Mouse (Mus musculus) embryonic facial prominence, embryonic 15.5 days (tissue): ENCODE measurements at regions not wholly inside any gene's neighbourhood (a gene's known extent, or its start where the extent isn't known, plus 50 kb on each side); places are given as distances from the start of the nearest gene placed in this dataset.

Experiments
- ATAC-seq: fragments of 200-750 bp; cut with Nextera tagmentation; 2 replicates; pipeline ENCODE4 v1.8.0; 2017; ENCODE audit warnings: low read depth, moderate TSS enrichment; ENCODE audit not compliant: insufficient number of reproducible peaks, low FRiP score, low TSS enrichment
- H3K27ac ChIP-seq: fragments of 300-500 bp; sonication (generic); replicated peaks from 2 replicates; pipeline ENCODE4 v1.5.1; 2015; ENCODE audit warnings: mild to moderate bottlenecking, inconsistent platforms
- H3K27me3 ChIP-seq: fragments of 300-500 bp; sonication (generic); 2 replicates; pipeline ENCODE4 v1.6.1; 2015; ENCODE audit warnings: inconsistent platforms
- H3K36me3 ChIP-seq: fragments of 300-500 bp; sonication (generic); 2 replicates; pipeline ENCODE4 v1.6.1; 2015; ENCODE audit warnings: mild to moderate bottlenecking, inconsistent platforms
- H3K4me1 ChIP-seq: fragments of 300-500 bp; sonication (generic); 2 replicates; pipeline ENCODE4 v1.6.1; 2015; ENCODE audit warnings: inconsistent platforms
- H3K4me2 ChIP-seq: fragments of 300-500 bp; sonication (generic); replicated peaks from 2 replicates; pipeline ENCODE4 v1.6.1; 2015; ENCODE audit warnings: mild to moderate bottlenecking, inconsistent platforms
- H3K4me3 ChIP-seq: fragments of 300-500 bp; sonication (generic); replicated peaks from 2 replicates; pipeline ENCODE4 v1.5.1; 2015; ENCODE audit warnings: mild to moderate bottlenecking, inconsistent platforms
- H3K9ac ChIP-seq: fragments of 300-500 bp; sonication (generic); 2 replicates; pipeline ENCODE4 v1.6.1; 2015; ENCODE audit warnings: inconsistent platforms
- H3K9me3 ChIP-seq: fragments of 300-500 bp; sonication (generic); replicated peaks from 2 replicates; pipeline ENCODE4 v1.6.1; 2016; ENCODE audit warnings: inconsistent platforms
- WGBS: fragments of 180-500 bp; shearing (Covaris S2); methylation state at CpG from one replicate; pipeline ENCODE4 v1.1.7; 2015; 5-methylcytosine and 5-hydroxymethylcytosine counted together

GRCm38 (mm10) chr4:45729801-45730200, 69.0 kb upstream of the Aldh1b1 start:
- WGBS, result 73% methylated on average over 4 of the region's 4 CpGs
- Histone ChIP-seq H3K9me3 (no peaks in the 10 kb centered on the region), H3K36me3 (no peaks in the 10 kb centered on the region), H3K4me1 (peaks cover 32% of the 10 kb centered on the region), H3K27me3 (no peaks in the 10 kb centered on the region), H3K27ac (no peak overlapping the region), H3K4me2 (no peak overlapping the region), H3K4me3 (no peak overlapping the region), H3K9ac (no peak overlapping the region)
- no peak for ATAC-seq

DNA sequence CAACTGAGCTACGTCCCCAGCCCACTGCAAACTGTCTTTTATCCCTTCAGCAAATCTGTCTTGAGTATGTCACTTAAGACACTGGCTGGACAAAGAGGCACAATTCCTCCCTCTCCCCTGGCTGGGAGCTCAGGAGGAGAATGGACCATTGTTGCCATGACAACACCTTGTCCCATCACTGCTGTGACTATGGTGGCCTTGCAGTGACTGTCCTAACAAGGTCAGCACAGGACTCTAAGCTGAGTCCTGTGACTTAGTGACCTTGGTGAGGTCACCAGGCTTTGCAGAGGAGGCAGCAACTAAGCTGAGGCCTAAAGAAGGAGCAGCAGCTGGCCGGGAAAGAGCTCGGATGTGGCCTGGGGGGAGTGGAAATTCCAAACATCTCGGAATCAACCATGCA, 70.0 kb upstream of the Aldh1b1 start:
- Histone ChIP-seq H3K27me3 (no peaks in the 10 kb centered on the region), H3K9ac (no peak overlapping the region), H3K4me2 (no peak overlapping the region), H3K4me3 (no peak overlapping the region), H3K4me1 (peaks cover 36% of the 10 kb centered on the region), H3K9me3 (no peaks in the 10 kb centered on the region), H3K36me3 (no peaks in the 10 kb centered on the region), H3K27ac (no peak overlapping the region)
- no peak for ATAC-seq
- WGBS, result 56% methylated on average over 4 of the region's 4 CpGs

GRCm38 (mm10) chr4:45727915-45728314, 70.9 kb upstream of the Aldh1b1 start:
- H3K4me2 ChIP-seq, result no peak overlapping the region
- H3K4me3 ChIP-seq, result no peak overlapping the region
- H3K9ac ChIP-seq, result no peak overlapping the region
- no peaks in the 10 kb centered on the region for H3K27me3 ChIP-seq
- H3K36me3 ChIP-seq, result no peaks in the 10 kb centered on the region
- no peak for ATAC-seq
- peaks cover 36% of the 10 kb centered on the region for H3K4me1 ChIP-seq
- no peaks in the 10 kb centered on the region for H3K9me3 ChIP-seq
- WGBS, result 88% methylated on average over 5 of the region's 5 CpGs
- H3K27ac ChIP-seq, result no peak overlapping the region

- Histone ChIP-seq H3K4me1 (peaks cover 36% of the 10 kb centered on the region), H3K9me3 (no peaks in the 10 kb centered on the region), H3K36me3 (no peaks in the 10 kb centered on the region), H3K4me2 (no peak overlapping the region), H3K27me3 (no peaks in the 10 kb centered on the region), H3K4me3 (no peak overlapping the region), H3K9ac (no peak overlapping the region), H3K27ac (no peak overlapping the region)
- no peak for ATAC-seq
- 67% methylated on average over 9 of the region's 9 CpGs for WGBS
These were observed 71.3 kb upstream of the Aldh1b1 start for GRCm38 (mm10) chr4:45727474-45727873.

GRCm38 (mm10) chr4:45726783-45727182, 72.0 kb upstream of the Aldh1b1 start:
- Histone ChIP-seq H3K36me3 (no peaks in the 10 kb centered on the region), H3K9me3 (no peaks in the 10 kb centered on the region), H3K9ac (no peak overlapping the region), H3K4me3 (no peak overlapping the region), H3K4me1 (peaks cover 36% of the 10 kb centered on the region), H3K27me3 (no peaks in the 10 kb centered on the region), H3K4me2 (no peak overlapping the region), H3K27ac (no peak overlapping the region)
- 88% methylated on average over 5 of the region's 5 CpGs for WGBS
- ATAC-seq, result no peak

- WGBS, result 37% methylated on average over 16 of the region's 16 CpGs
- H3K4me1 ChIP-seq, result peaks cover 25% of the 10 kb centered on the region
- no peaks in the 10 kb centered on the region for H3K36me3 ChIP-seq
- H3K4me3 ChIP-seq, result no peak overlapping the region
- H3K27me3 ChIP-seq, result no peaks in the 10 kb centered on the region
- H3K27ac ChIP-seq, result no peak overlapping the region
- H3K4me2 ChIP-seq, result no peak overlapping the region
- no peak overlapping the region for H3K9ac ChIP-seq
- H3K9me3 ChIP-seq, result no peaks in the 10 kb centered on the region
- no peak for ATAC-seq
These were observed 73.5 kb upstream of the Aldh1b1 start for GRCm38 (mm10) chr4:45725055-45725910.

- Histone ChIP-seq H3K4me2 (no peak overlapping the region), H3K9ac (no peak overlapping the region), H3K4me1 (peaks cover 14% of the 10 kb centered on the region), H3K4me3 (no peak overlapping the region), H3K27me3 (no peaks in the 10 kb centered on the region), H3K27ac (no peak overlapping the region), H3K9me3 (no peaks in the 10 kb centered on the region), H3K36me3 (no peaks in the 10 kb centered on the region)
- ATAC-seq, result no peak
- 40% methylated on average over 5 of the region's 5 CpGs for WGBS
These were observed 78.5 kb upstream of the Aldh1b1 start for GRCm38 (mm10) chr4:45720352-45720751.

DNA sequence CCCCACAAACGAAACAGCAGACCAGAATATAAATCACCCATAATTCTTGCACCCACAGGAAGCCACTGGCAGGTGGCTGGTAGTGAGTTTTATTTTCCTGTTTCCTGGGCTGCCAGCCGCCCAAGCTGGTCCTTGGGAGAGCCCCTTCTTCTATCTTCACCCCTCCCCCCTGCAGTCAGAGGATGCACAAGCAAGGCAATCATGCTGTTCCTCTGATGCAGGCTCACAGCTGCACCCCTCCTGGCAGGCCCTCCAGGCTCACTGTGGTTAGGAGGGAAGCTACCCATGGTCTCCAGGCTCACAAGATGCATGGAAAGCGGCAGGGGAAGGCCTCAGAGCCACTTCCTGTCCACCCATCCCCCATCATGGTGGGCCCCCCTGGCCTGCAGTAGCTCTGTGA, 79.3 kb upstream of the Aldh1b1 start:
- no peaks in the 10 kb centered on the region for H3K27me3 ChIP-seq
- no peak overlapping the region for H3K4me3 ChIP-seq
- H3K4me1 ChIP-seq, result peaks cover 6% of the 10 kb centered on the region; the same call in 1 of the 2 replicates
- H3K27ac ChIP-seq, result no peak overlapping the region
- 52% methylated on average over 3 of the region's 3 CpGs for WGBS
- H3K4me2 ChIP-seq, result no peak overlapping the region
- no peak overlapping the region for H3K9ac ChIP-seq
- H3K36me3 ChIP-seq, result no peaks in the 10 kb centered on the region
- ATAC-seq, result no peak
- H3K9me3 ChIP-seq, result no peaks in the 10 kb centered on the region

GRCm38 (mm10) chr4:45715878-45716277, 82.9 kb upstream of the Aldh1b1 start:
- Histone ChIP-seq H3K4me1 (peaks cover 16% of the 10 kb centered on the region; the same call in 1 of the 2 replicates), H3K4me2 (no peak overlapping the region), H3K9ac (no peak overlapping the region), H3K9me3 (no peaks in the 10 kb centered on the region), H3K36me3 (no peaks in the 10 kb centered on the region), H3K27ac (no peak overlapping the region), H3K4me3 (no peak overlapping the region), H3K27me3 (no peaks in the 10 kb centered on the region)
- ATAC-seq, result no peak
- WGBS, result 75% methylated on average over 1 of the region's 1 CpGs

GRCm38 (mm10) chr4:45713837-45714508, 84.8 kb upstream of the Aldh1b1 start:
- H3K4me2 ChIP-seq, result no peak overlapping the region
- no peak overlapping the region for H3K27ac ChIP-seq
- H3K36me3 ChIP-seq, result no peaks in the 10 kb centered on the region
- H3K27me3 ChIP-seq, result no peaks in the 10 kb centered on the region
- peaks cover 12% of the 10 kb centered on the region; the same call in 1 of the 2 replicates for H3K4me1 ChIP-seq
- WGBS, result 9% methylated on average over 10 of the region's 10 CpGs
- no peak overlapping the region for H3K9ac ChIP-seq
- peak; percentile 74 for ATAC-seq
- H3K9me3 ChIP-seq, result no peaks in the 10 kb centered on the region
- H3K4me3 ChIP-seq, result no peak overlapping the region

- peaks cover 12% of the 10 kb centered on the region; the same call in 1 of the 2 replicates for H3K4me1 ChIP-seq
- ATAC-seq, result no peak
- no peak overlapping the region for H3K9ac ChIP-seq
- H3K4me3 ChIP-seq, result no peak overlapping the region
- 38% methylated on average over 8 of the region's 8 CpGs for WGBS
- H3K27ac ChIP-seq, result no peak overlapping the region
- no peaks in the 10 kb centered on the region for H3K36me3 ChIP-seq
- no peaks in the 10 kb centered on the region for H3K27me3 ChIP-seq
- H3K4me2 ChIP-seq, result no peak overlapping the region
- H3K9me3 ChIP-seq, result no peaks in the 10 kb centered on the region
These were observed 85.6 kb upstream of the Aldh1b1 start for GRCm38 (mm10) chr4:45713046-45713706.
